Mouse (Mus musculus): ENCODE data around the gene Tpm3-rs7.

DNA sequence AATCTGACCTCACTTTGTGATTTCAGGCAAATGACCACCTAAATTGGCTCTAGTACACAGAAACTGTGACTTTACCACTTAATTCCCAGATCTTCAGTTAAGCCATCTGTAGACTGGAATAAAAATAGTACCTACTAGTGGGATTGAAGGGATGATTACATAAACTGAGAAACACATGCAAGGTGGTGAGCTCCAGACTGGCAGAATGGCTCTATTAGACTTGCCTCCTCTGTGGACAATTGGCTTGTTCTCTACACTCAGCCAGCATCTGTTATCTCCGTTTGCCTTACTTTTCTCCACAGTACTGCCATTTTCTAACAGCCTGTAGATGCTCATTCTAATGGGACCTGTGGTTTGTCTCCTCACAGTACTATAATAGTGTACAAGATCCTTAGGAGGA lies 49.0 kb downstream of the Tpm3-rs7 start:
- TF ChIP-seq CTCF (IDR thresholded peaks at IDR 0.05; ENCODE audit: low read depth) (no peak), EP300 (IDR thresholded peaks at IDR 0.05; ENCODE audit: low read depth) (no peak)

All from heart, postnatal 0 days (tissue).